Mouse (Mus musculus) midbrain, embryonic 14.5 days (tissue): Measurements from ENCODE around the gene Ptpn23. TPM values are rescaled to one million over a fixed set of nuclear protein-coding genes. Genes with fewer than 3 reads are reported as not detected.

Experiments
- polyA plus RNA-seq: library from polyadenylated mRNA; unstranded; fragments of >200 nt; fragmentation: Nextera tagmentation; extraction: Ambion mirVana; gene quantifications from 2 replicates; pipeline ENCODE4 v1.2.1, GENCODE M21; 2014

Gene Ptpn23
- polyA plus RNA-seq, 1 experiment from 2014 or later, result 22.1 TPM

Other genes starting within 250 kb of the Ptpn23 start
- 105 and 178 TPM in 2 replicates for gene Cspg5, start 164.4 kb downstream of the Ptpn23 start, polyA plus RNA-seq
- 43.4 and 43.5 TPM in 2 replicates for gene Elp6, start 103.0 kb downstream of the Ptpn23 start, polyA plus RNA-seq
- 50.5 and 52.4 TPM in 2 replicates for gene Scap, start 74.9 kb downstream of the Ptpn23 start, polyA plus RNA-seq
- 0.34 TPM in 1 of 2 replicates, not detected in the other for gene Ngp, start 11.5 kb upstream of the Ptpn23 start, polyA plus RNA-seq
- gene Klhl18, start 68.5 kb upstream of the Ptpn23 start, polyA plus RNA-seq, result 18.7 and 20.4 TPM in 2 replicates
- gene Kif9, start 68.7 kb upstream of the Ptpn23 start, polyA plus RNA-seq, result 2.4 and 3.4 TPM in 2 replicates
- 49.8 and 58.1 TPM in 2 replicates for gene Setd2, start 124.4 kb upstream of the Ptpn23 start, polyA plus RNA-seq
- 22.2 and 33.7 TPM in 2 replicates for gene Nradd, start 216.2 kb upstream of the Ptpn23 start, polyA plus RNA-seq
- 3.6 and 5.3 TPM in 2 replicates for gene Nbeal2, start 245.9 kb upstream of the Ptpn23 start, polyA plus RNA-seq
- 106 and 122 TPM in 2 replicates for gene Ccdc12, start 248.3 kb upstream of the Ptpn23 start, polyA plus RNA-seq